Mouse (Mus musculus) frontal cortex, postnatal 25 days (tissue): Measurements from ENCODE around the gene Sv2c.

Experiments used
- DNase-seq, 2 experiments: peaks; one replicate each; pipeline ENCODE4 v3.0.0; 2022; ENCODE audit warnings: low spot score in 2 of 2

The Sv2c gene

GRCm38 (mm10) chr13:96052755-96053154, 79.6 kb downstream of the Sv2c start:
- no peak for DNase-seq

- DNase-seq = no peak
Measured at GRCm38 (mm10) chr13:96045396-96045795, 87.0 kb downstream of the Sv2c start.

DNA sequence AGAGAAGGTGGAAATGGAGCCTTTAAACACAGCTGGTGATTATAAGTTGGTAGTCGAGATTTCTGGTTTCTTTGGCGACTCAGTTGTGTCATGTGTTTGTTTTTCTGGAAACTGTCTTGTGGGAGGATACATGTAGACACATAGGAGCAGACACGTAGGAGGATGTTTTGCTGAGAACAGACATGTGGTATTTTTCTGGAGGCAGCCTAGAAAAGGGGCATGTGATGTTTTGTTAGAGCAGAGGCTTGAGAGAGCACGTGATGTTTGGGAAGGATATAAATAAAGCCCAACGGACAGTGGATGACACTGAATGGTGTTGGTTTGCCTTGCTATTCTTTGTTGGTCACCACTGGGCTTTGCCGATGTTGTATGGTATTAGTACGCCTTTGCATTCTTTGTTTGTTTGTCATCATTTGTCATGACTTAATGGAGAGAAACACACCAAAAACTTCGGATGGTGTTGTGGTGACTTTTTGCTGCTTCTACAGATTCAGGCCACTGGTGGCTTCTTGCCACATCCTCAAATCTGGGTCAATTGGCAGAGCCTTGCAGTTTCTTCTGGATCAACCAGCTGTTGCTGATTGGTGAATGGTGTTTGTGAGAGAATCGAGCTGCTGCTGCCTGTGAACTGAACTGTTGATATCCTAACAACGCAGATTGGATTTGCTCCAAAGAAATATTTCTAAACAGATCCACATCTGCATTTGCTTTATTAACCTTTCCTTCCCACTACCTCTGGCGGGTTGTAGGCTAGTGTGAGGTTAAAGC, 91.9 kb downstream of the Sv2c start:
- DNase-seq = no peak

GRCm38 (mm10) chr13:96039536-96039935, 92.8 kb downstream of the Sv2c start:
- no peak for DNase-seq

DNA sequence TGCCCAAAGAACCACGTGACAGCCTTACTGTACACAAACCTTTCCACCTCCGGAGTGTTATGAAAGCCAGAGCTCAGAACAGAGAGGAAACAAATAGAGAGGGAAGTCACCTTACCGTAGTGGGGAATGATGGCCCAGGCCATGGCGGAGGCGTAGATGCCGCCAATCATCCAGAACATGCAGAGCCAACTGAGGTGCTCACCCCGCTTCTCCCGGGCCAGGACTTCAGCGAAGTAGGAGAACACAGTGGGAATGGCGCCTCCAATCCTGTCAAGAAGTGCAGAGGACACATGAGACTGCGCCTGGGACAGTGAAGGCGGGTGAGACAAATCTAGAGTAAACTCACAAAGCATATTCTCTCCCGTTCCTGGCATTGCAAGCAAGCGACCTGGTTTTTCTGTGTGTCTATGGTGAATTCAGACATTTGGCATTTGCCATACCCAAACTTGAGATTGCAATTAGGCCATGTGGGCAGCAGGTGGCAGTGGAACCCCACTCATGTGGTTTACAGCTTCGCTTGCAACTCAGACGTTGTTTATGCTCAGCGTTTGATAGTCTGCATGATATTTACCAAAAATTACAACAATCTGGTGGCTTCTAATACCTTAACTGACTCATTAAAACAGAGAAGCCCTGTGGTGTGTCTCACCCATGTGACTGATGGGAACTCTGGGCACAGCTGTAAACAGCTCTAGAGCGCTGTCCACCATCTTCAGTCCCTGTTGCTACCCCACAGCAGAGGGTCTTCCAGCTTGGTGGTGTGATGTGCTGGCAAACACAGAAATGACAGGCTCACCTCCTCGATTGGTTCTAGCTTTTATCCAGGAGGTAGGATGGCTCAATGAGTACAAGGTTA, 101.8 kb downstream of the Sv2c start:
- peak; percentile 65 to 67 for DNase-seq

DNA sequence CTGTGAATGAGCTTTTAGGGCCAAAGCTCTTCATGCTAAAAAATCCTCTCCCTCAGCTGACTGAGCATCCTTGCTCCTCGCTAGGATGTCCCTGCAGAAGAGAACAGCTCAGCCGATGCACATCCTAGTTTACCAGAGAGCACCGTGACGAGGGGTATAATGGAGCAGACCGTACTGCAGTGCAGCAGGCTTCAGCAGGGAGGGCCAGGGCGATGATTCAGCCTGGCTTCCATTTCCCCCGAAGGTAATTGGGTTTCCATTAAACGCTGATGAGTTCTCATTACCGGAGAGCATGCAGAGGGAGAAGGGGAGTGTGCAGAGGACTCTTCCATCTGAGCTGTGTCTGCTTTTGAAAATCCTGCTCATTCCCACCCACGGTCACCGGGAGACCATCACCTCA, 108.5 kb downstream of the Sv2c start:
- no peak for DNase-seq

DNA sequence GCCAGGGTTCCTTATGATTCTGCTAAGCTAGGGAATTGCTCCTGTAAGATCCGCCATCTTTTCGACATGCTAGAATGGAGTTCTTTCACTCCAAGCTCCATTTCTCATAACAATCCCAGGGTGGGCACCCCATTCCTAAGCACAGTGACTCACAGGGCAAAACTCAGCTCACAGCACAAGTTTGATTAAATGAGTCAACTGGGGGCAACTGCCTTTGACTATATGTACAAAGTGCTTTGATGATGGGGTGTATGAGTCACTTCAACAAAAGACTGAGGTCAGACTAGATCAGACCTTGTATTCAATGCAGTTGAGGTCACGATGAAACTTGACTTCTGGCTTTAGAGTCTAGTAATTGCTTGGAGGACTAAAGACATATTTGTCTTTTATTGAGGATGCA, 116.9 kb downstream of the Sv2c start:
- DNase-seq = no peak

GRCm38 (mm10) chr13:96010861-96011511, 121.4 kb downstream of the Sv2c start:
- DNase-seq = peak in 1 of 2 experiments; percentile 12

- no peak for DNase-seq
Measured at GRCm38 (mm10) chr13:96008975-96009374, 123.4 kb downstream of the Sv2c start.

- no peak for DNase-seq
Measured at GRCm38 (mm10) chr13:96008154-96008553, 124.2 kb downstream of the Sv2c start.

DNA sequence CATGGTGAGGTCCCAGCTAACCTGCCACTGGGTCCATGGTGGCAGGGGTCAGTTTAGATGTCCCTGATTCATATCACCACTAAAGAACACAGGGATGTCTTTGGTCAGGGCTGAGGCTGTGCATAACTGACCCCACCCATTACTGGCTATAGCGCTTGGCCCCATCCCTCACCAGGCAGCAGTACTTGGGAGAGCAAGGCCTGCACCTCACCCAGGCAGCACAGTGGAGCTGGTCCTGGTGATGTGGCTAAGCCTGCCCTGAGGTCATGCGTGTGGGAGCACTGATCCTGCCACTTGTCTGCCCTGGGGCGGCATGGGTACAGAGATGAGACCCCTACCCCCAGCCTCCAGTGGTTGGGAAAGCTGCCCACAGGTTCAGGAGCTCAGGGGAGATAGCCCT, 128.8 kb downstream of the Sv2c start:
- no peak for DNase-seq

GRCm38 (mm10) chr13:96002475-96002874, 129.9 kb downstream of the Sv2c start:
- DNase-seq = no peak

DNA sequence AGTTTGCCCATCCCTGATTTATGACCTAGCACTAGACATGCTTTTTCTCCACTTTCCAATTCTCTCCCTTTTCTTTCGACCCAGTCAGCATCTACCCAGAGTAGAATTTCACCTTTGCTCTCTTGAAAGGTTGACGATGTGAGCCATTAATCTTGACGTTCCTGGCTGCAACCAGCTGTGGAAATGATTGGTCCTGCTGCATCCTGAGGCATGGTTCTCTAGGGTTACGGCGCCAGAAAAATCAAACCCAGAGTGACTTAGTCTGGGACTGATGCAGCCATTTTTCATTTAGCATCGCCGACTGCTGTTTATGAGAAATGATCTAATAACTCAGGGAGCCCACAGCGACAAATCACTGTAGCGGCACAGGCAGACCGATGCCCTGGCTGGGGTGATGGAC, 133.0 kb downstream of the Sv2c start:
- no peak for DNase-seq

- no peak for DNase-seq
Measured at GRCm38 (mm10) chr13:95997294-95997693, 135.1 kb downstream of the Sv2c start.

DNA sequence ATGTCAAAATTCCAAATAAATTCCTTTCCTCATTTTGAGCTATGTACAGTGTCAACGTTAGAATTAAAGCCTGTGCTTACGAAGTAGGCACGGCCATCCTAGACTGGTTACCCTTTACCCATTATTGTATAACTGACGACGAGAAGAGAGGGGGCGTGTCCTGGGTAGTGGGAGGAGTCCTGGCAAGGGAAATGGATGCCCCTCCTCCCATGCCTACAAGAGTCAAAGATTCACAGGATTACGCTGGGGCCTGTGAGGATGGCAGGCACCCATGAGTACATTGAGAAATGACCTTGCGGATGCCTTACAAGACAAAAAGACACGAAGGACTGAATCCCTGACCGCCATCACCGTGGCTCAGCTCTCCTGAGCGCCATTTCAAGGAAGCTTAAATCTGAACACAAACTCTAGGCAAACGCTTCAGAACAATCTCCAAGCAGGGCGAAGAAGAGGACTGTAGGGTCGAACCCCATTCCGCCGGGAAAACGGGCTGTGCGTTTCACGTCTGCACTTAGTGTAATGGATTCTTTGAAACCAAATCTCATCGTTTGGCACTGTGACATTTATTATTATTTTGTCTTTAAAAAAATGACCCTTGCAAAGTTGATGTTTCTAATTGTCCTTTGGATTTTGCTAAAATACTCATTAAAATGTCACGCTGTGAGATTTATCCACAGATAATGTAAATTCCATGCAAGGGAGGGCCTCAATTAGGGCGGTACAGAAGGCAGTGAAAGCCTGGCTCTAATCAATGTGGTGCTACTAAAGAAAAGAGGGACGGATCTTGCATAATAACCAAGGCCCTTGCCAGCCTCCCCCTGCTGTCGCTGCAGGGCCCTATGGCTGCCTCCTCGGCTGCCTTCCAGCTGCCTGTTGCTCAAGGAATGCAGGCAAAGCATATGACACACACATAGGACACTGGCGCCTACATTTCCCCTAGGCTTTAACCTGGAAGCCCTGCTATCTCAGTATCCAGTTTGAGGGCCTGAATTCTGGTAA, 137.4 kb downstream of the Sv2c start:
- DNase-seq = no peak

- no peak for DNase-seq
Measured at GRCm38 (mm10) chr13:95988181-95988580, 144.2 kb downstream of the Sv2c start.

DNA sequence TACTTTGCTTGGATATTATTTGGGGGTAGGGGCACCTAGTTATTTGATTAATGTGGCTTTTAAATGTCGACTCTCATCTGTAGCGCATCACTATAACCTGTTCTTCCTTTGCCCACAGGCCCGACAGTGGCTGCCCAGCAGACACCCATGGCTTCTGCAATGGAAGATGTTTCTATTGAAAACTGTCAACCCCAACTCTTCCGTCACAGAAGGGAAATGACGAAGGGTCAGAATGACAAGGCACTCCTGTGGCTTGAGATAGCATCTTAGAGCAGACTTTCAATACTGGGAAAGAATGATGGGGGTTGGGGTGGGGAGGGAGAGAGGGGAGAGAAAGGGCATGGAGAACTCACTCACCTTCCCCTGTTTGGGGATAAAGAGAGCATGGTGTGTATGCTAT, 145.2 kb downstream of the Sv2c start:
- no peak for DNase-seq

DNA sequence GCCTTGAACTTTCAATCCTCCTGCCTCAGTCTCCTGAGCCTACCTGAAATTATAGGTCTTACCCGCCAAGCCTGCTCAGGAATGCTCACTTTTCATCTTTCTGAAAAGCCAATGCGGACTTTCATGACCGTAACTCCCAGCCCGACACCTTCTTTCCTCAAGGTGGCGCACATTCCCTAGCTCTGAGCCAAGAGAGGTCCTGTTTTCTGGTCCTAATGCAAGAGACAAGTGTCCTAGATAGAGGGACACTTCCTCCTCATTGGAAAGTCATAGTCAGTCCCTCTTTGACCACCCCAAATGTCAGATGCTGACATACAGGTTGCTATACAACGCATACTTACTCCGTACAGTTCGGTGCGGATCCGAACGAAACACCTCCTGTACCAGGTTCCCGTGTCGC, 146.0 kb downstream of the Sv2c start:
- no peak for DNase-seq

DNA sequence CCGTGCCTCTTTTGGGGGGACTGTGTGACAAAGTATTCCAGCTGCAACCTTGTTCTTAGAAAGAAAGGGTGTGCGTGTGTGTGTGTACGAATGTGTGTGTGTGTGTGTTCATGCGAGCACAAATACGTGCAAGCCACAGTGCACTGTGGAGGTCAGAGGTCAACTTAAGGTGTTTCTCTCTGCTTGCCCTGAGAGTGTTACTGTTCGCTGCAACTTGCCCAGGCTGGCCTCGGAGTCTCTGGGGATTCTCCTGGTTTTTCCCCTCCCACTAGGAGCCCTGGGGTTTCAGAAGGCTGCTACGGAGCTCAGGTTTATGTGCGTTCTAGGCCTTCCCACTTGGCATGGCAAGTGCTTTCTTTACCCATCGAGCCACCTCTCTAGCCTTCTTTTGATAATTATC, 157.2 kb downstream of the Sv2c start:
- no peak for DNase-seq

GRCm38 (mm10) chr13:95974106-95974505, 158.3 kb downstream of the Sv2c start:
- DNase-seq = no peak

DNA sequence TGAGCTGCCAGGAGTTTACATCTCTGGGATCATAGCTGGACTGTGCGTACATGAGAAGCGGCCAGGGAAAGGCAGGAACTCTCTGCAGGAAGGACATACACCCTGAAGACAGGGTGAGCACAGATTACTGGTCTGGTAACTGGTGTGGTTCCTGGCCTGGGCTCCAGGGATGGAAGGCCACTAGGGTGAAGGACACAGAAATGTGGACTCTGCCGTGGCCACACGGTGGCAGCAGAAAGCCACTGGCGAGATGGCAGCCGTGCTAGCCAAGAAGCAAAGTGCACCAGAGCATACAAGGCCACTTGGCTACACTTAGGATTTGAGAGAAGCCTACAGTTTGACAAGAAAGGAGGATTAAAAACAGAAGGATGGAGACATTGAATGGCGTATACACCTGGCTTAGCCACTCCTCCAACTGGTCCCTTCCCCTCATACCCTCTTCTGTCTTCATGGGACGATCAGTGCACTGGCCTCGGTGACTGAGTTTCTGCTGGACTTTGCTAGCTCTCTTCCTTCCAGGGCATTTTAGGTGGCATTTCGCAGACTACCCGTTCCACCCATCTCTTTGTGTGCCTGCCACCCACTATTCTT, 158.9 kb downstream of the Sv2c start:
- DNase-seq = peak; percentile 47 to 51
